Mouse (Mus musculus) heart, embryonic 15.5 days (tissue): ENCODE measurements around the gene Gsc. TPM values are rescaled to one million over a fixed set of nuclear protein-coding genes. Genes with fewer than 3 reads are reported as not detected.

Experiments
- ATAC-seq: fragments of 200-750 bp; cut with Nextera tagmentation; replicated peaks from 2 replicates; pipeline ENCODE4 v1.8.0; 2017; ENCODE audit warnings: low read depth, moderate TSS enrichment; ENCODE audit not compliant: insufficient number of reproducible peaks, insufficient read depth, low FRiP score
- H3K27ac ChIP-seq: fragments of 300-500 bp; sonication (generic); 2 replicates; pipeline ENCODE4 v1.5.1; 2015; ENCODE audit warnings: mild to moderate bottlenecking, inconsistent platforms
- H3K27me3 ChIP-seq: fragments of 300-500 bp; sonication (generic); 2 replicates; pipeline ENCODE4 v1.6.1; 2015; ENCODE audit warnings: inconsistent platforms
- H3K36me3 ChIP-seq: fragments of 300-500 bp; sonication (generic); 2 replicates; pipeline ENCODE4 v1.6.1; 2015; ENCODE audit warnings: mild to moderate bottlenecking, inconsistent platforms
- H3K4me1 ChIP-seq: fragments of 300-500 bp; sonication (generic); replicated peaks from 2 replicates; pipeline ENCODE4 v1.6.1; 2015; ENCODE audit warnings: inconsistent platforms
- H3K4me2 ChIP-seq: fragments of 300-500 bp; sonication (generic); 2 replicates; pipeline ENCODE4 v1.6.1; 2015; ENCODE audit warnings: inconsistent platforms, mild to moderate bottlenecking, moderate library complexity
- H3K4me3 ChIP-seq: fragments of 300-500 bp; sonication (generic); 2 replicates; pipeline ENCODE4 v1.5.1; 2015; ENCODE audit warnings: mild to moderate bottlenecking, inconsistent platforms
- H3K9ac ChIP-seq: fragments of 300-500 bp; sonication (generic); 2 replicates; pipeline ENCODE4 v1.6.1; 2015; ENCODE audit warnings: mild to moderate bottlenecking, inconsistent platforms
- H3K9me3 ChIP-seq: fragments of 300-500 bp; sonication (generic); replicated peaks from 2 replicates; pipeline ENCODE4 v1.6.1; 2016; ENCODE audit warnings: inconsistent platforms
- whole genome bisulfite sequencing: fragments of 180-500 bp; shearing (Covaris S2); methylation state at CpG from one replicate; pipeline ENCODE4 v1.1.7; 2015; ENCODE audit warnings: mixed read lengths; 5-methylcytosine and 5-hydroxymethylcytosine counted together
- polyA plus RNA-seq: library from polyadenylated mRNA; unstranded; fragments of >200 nt; fragmentation: Nextera tagmentation; extraction: Ambion mirVana; gene quantifications from 2 replicates; pipeline ENCODE4 v1.2.1, GENCODE M21; 2015

The Gsc gene
- polyA plus RNA-seq, result 0.54 and 1.1 TPM in 2 replicates

DNA sequence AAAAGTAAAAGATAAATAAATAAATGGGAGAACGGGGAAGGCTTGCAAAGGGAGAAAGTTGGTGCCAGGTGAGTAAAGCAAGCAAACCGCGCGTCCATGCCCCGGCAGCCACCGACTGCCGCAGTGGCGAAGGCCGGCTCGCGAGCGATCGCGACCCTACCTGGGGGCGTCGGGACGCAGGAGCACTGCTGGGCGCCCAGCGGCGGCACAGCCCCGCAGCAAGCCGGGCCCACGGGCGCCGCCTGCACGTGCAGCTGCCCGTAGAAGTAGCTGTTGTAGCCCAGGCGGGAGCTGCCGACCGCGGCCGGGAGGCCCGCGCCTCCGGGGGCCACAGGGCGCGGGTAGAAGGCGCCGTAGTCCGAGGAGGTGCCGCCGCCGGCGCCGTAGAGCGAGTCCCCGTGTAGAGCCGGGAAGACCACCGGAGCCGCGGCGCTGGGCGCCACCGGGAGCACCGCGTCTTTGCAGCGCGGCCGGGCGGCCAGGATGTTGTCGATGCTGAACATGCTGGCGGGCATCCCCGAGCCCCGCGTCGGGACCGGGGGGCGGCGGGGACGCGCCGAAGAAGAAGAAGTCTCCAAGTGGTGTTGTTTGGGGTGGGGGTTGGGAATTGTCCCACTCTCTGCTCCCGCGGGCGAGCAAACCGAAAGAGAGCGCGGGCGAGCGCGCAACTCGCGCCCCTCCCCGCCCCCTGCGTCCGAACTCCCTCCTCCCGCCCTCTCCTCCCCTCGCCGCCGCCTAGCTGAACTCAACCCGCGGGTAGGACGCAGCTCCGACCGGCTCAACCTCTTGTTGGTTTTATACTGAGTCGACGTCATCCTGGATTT is at the start of gene Gsc:
Gsc (minus strand) TSS at position 730 of the 824 bp plus-strand sequence.
- H3K36me3 ChIP-seq, result no peaks in the 10 kb centered on the region
- under 1% methylated on average over 95 of the region's 97 CpGs for WGBS
- peaks cover 86% of the 10 kb centered on the region for H3K27me3 ChIP-seq
- peak within 1 kb of the TSS; percentile 63 for H3K4me3 ChIP-seq
- peak within 1 kb of the TSS; percentile 96 for H3K4me2 ChIP-seq
- no peaks in the 10 kb centered on the region for H3K9me3 ChIP-seq
- H3K4me1 ChIP-seq, result peaks cover 39% of the 10 kb centered on the region
- ATAC-seq, result 0 out of 2 replicates have a peak, but pooled peaks have one; percentile 33
- H3K27ac ChIP-seq, result no peak within 1 kb of the TSS
- H3K9ac ChIP-seq, result peak within 1 kb of the TSS; percentile 32

- no peak for ATAC-seq
- H3K4me2 ChIP-seq, result no peak overlapping the region
Observed at GRCm38 (mm10) chr12:104519721-104520120, 46.6 kb upstream of the Gsc start.

GRCm38 (mm10) chr12:104507911-104508310 is 34.8 kb upstream of the Gsc start:
- H3K36me3 ChIP-seq, result no peaks in the 10 kb centered on the region
- no peak overlapping the region for H3K4me3 ChIP-seq
- H3K4me1 ChIP-seq, result no peaks in the 10 kb centered on the region
- no peak overlapping the region for H3K9ac ChIP-seq
- H3K27me3 ChIP-seq, result peaks cover 10% of the 10 kb centered on the region
- no peak for ATAC-seq
- no peak overlapping the region for H3K27ac ChIP-seq
- 60% methylated on average over 7 of the region's 7 CpGs for WGBS
- no peak overlapping the region for H3K4me2 ChIP-seq
- no peaks in the 10 kb centered on the region for H3K9me3 ChIP-seq

More at GRCm38 (mm10) chr12:104519721-104520120, 46.6 kb upstream of the Gsc start:
- Histone ChIP-seq H3K9ac (no peak overlapping the region), H3K9me3 (no peaks in the 10 kb centered on the region), H3K27me3 (no peaks in the 10 kb centered on the region), H3K36me3 (no peaks in the 10 kb centered on the region), H3K27ac (no peak overlapping the region), H3K4me3 (no peak overlapping the region), H3K4me1 (no peaks in the 10 kb centered on the region)
- WGBS, result 90% methylated on average over 5 of the region's 5 CpGs

GRCm38 (mm10) chr12:104492009-104492408 is 18.9 kb upstream of the Gsc start:
- no peak overlapping the region for H3K4me2 ChIP-seq
- 12% methylated on average over 6 of the region's 6 CpGs for WGBS
- ATAC-seq, result 0 out of 2 replicates have a peak, but pooled peaks have one; percentile 27
- H3K4me1 ChIP-seq, result peaks cover 6% of the 10 kb centered on the region; the same call in 1 of the 2 replicates
- H3K36me3 ChIP-seq, result no peaks in the 10 kb centered on the region
- no peaks in the 10 kb centered on the region; the same call in none of the 2 replicates for H3K27me3 ChIP-seq
- H3K9ac ChIP-seq, result no peak overlapping the region
- H3K4me3 ChIP-seq, result no peak overlapping the region
- no peaks in the 10 kb centered on the region for H3K9me3 ChIP-seq
- H3K27ac ChIP-seq, result no peak overlapping the region

GRCm38 (mm10) chr12:104486205-104486604 is 13.1 kb upstream of the Gsc start:
- ATAC-seq, result no peak
- H3K4me3 ChIP-seq, result no peak overlapping the region
- no peaks in the 10 kb centered on the region for H3K36me3 ChIP-seq
- H3K4me1 ChIP-seq, result no peaks in the 10 kb centered on the region
- no peak overlapping the region for H3K9ac ChIP-seq
- no peaks in the 10 kb centered on the region for H3K9me3 ChIP-seq
- WGBS, result 22% methylated on average over 8 of the region's 8 CpGs
- H3K4me2 ChIP-seq, result no peak overlapping the region
- H3K27me3 ChIP-seq, result peaks cover 37% of the 10 kb centered on the region
- H3K27ac ChIP-seq, result no peak overlapping the region

DNA sequence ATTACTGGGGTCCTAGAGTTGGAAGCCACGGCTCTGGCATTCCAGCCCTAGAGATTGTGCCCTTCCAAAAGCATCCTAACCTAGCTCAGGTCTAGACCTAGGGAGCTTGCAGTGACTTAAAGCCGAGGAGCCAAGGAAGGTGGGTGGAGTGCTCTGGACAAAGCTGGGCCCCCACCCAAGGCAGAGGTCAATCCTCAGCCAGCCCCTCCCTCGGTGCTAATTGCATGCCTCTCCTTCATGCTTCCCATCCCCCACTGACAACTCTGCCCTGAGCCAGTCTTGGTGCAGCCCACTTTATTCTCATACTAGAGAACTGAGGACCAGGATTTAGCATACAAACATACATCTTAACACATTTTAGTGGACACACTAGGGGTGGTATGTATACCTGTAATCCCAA is 12.0 kb upstream of the Gsc start:
- H3K4me3 ChIP-seq, result no peak overlapping the region
- no peak overlapping the region for H3K27ac ChIP-seq
- no peak overlapping the region for H3K9ac ChIP-seq
- H3K4me1 ChIP-seq, result no peaks in the 10 kb centered on the region
- H3K4me2 ChIP-seq, result no peak overlapping the region
- peaks cover 47% of the 10 kb centered on the region for H3K27me3 ChIP-seq
- ATAC-seq, result no peak
- WGBS, result 34% methylated on average over 3 of the region's 3 CpGs
- H3K36me3 ChIP-seq, result no peaks in the 10 kb centered on the region
- no peaks in the 10 kb centered on the region for H3K9me3 ChIP-seq

GRCm38 (mm10) chr12:104481007-104481406 is 7.9 kb upstream of the Gsc start:
- WGBS, result 70% methylated on average over 10 of the region's 10 CpGs
- Histone ChIP-seq H3K4me3 (no peak overlapping the region), H3K4me2 (no peak overlapping the region), H3K36me3 (no peaks in the 10 kb centered on the region), H3K27me3 (peaks cover 77% of the 10 kb centered on the region), H3K9ac (no peak overlapping the region), H3K4me1 (no peaks in the 10 kb centered on the region), H3K27ac (no peak overlapping the region), H3K9me3 (no peaks in the 10 kb centered on the region)
- no peak for ATAC-seq

GRCm38 (mm10) chr12:104478193-104478592 is 5.1 kb upstream of the Gsc start:
- H3K4me1 ChIP-seq, result peaks cover 12% of the 10 kb centered on the region
- no peak overlapping the region for H3K4me3 ChIP-seq
- H3K9me3 ChIP-seq, result no peaks in the 10 kb centered on the region
- no peaks in the 10 kb centered on the region for H3K36me3 ChIP-seq
- no peak for ATAC-seq
- 3% methylated on average over 4 of the region's 4 CpGs for WGBS
- peaks cover 84% of the 10 kb centered on the region for H3K27me3 ChIP-seq
- H3K4me2 ChIP-seq, result no peak overlapping the region
- no peak overlapping the region for H3K9ac ChIP-seq
- H3K27ac ChIP-seq, result no peak overlapping the region

GRCm38 (mm10) chr12:104477501-104477900 is 4.4 kb upstream of the Gsc start:
- H3K9me3 ChIP-seq, result no peaks in the 10 kb centered on the region
- 8% methylated on average over 7 of the region's 7 CpGs for WGBS
- H3K27ac ChIP-seq, result no peak overlapping the region
- no peak overlapping the region for H3K9ac ChIP-seq
- no peak for ATAC-seq
- H3K27me3 ChIP-seq, result peaks cover 86% of the 10 kb centered on the region
- H3K4me3 ChIP-seq, result no peak overlapping the region
- H3K4me1 ChIP-seq, result peaks cover 19% of the 10 kb centered on the region
- no peaks in the 10 kb centered on the region for H3K36me3 ChIP-seq
- no peak overlapping the region for H3K4me2 ChIP-seq

GRCm38 (mm10) chr12:104477066-104477465 is 3.9 kb upstream of the Gsc start:
- H3K4me2 ChIP-seq, result no peak overlapping the region

GRCm38 (mm10) chr12:104475946-104476345 is 2.8 kb upstream of the Gsc start:
- H3K4me3 ChIP-seq, result no peak overlapping the region

More at GRCm38 (mm10) chr12:104477066-104477465, 3.9 kb upstream of the Gsc start:
- Histone ChIP-seq H3K9ac (no peak overlapping the region), H3K4me1 (peaks cover 23% of the 10 kb centered on the region), H3K4me3 (no peak overlapping the region), H3K9me3 (no peaks in the 10 kb centered on the region), H3K36me3 (no peaks in the 10 kb centered on the region), H3K27ac (no peak overlapping the region), H3K27me3 (peaks cover 90% of the 10 kb centered on the region)
- no peak for ATAC-seq
- WGBS, result 2% methylated on average over 12 of the region's 12 CpGs

More at GRCm38 (mm10) chr12:104475946-104476345, 2.8 kb upstream of the Gsc start:
- H3K4me1 ChIP-seq, result peaks cover 32% of the 10 kb centered on the region
- ATAC-seq, result no peak
- no peak overlapping the region for H3K27ac ChIP-seq
- H3K9ac ChIP-seq, result no peak overlapping the region
- no peaks in the 10 kb centered on the region for H3K36me3 ChIP-seq
- no peaks in the 10 kb centered on the region for H3K9me3 ChIP-seq
- no peak overlapping the region for H3K4me2 ChIP-seq
- WGBS, result 3% methylated on average over 21 of the region's 21 CpGs
- H3K27me3 ChIP-seq, result peaks cover 96% of the 10 kb centered on the region
